Mouse (Mus musculus) kidney, embryonic 15.5 days (tissue): ENCODE measurements around the gene Rhcg. TPM values are rescaled to one million over a fixed set of nuclear protein-coding genes. Genes with fewer than 3 reads are reported as not detected.
A peak's percentile ranks its signal among the peaks of the same experiment; 100 is the strongest.

Experiments
- ATAC-seq: fragments of 200-750 bp; cut with Nextera tagmentation; replicated peaks from 2 replicates; pipeline ENCODE4 v1.8.0; 2017; ENCODE audit warnings: moderate TSS enrichment; ENCODE audit not compliant: low FRiP score
- H3K27ac ChIP-seq: fragments of 300-500 bp; sonication (generic); 2 replicates; pipeline ENCODE4 v1.5.1; 2015; ENCODE audit warnings: mild to moderate bottlenecking, inconsistent platforms
- H3K27me3 ChIP-seq: fragments of 300-500 bp; sonication (generic); 2 replicates; pipeline ENCODE4 v1.6.1; 2015; ENCODE audit warnings: inconsistent platforms
- H3K36me3 ChIP-seq: fragments of 300-500 bp; sonication (generic); 2 replicates; pipeline ENCODE4 v1.6.1; 2015; ENCODE audit warnings: inconsistent platforms
- H3K4me1 ChIP-seq: fragments of 300-500 bp; sonication (generic); 2 replicates; pipeline ENCODE4 v1.6.1; 2015; ENCODE audit warnings: inconsistent platforms
- H3K4me2 ChIP-seq: fragments of 300-500 bp; sonication (generic); 2 replicates; pipeline ENCODE4 v1.6.1; 2015; ENCODE audit warnings: moderate library complexity, mild to moderate bottlenecking, inconsistent platforms
- H3K4me3 ChIP-seq: fragments of 300-500 bp; sonication (generic); replicated peaks from 2 replicates; pipeline ENCODE4 v1.5.1; 2015; ENCODE audit warnings: mild to moderate bottlenecking, inconsistent platforms
- H3K9ac ChIP-seq: fragments of 300-500 bp; sonication (generic); 2 replicates; pipeline ENCODE4 v1.6.1; 2015; ENCODE audit warnings: mild to moderate bottlenecking, inconsistent platforms
- H3K9me3 ChIP-seq: fragments of 300-500 bp; sonication (generic); replicated peaks from 2 replicates; pipeline ENCODE4 v1.6.1; 2016; ENCODE audit warnings: inconsistent platforms
- WGBS: fragments of 180-500 bp; shearing (Covaris S2); methylation state at CpG from one replicate; pipeline ENCODE4 v1.1.7; 2015; ENCODE audit warnings: mixed read lengths; 5-methylcytosine and 5-hydroxymethylcytosine counted together
- polyA plus RNA-seq: library from polyadenylated mRNA; unstranded; fragments of >200 nt; fragmentation: Nextera tagmentation; extraction: Ambion mirVana; gene quantifications from 2 replicates; pipeline ENCODE4 v1.2.1, GENCODE M21; 2015

Rhcg gene
- polyA plus RNA-seq, 1 experiment from 2014 or later: 29.9 TPM

GRCm38 (mm10) chr7:79594854-79595253, 22.6 kb downstream of the Rhcg start:
- no peak overlapping the region for H3K27ac ChIP-seq
- no peak overlapping the region for H3K9ac ChIP-seq
- WGBS: 11% methylated on average over 7 of the region's 7 CpGs
- peaks cover 15% of the 10 kb centered on the region for H3K4me1 ChIP-seq
- no peaks in the 10 kb centered on the region for H3K9me3 ChIP-seq
- ATAC-seq: peak; percentile 23; the same call in 1 of the 2 replicates
- H3K4me2 ChIP-seq: no peak overlapping the region
- no peak overlapping the region for H3K4me3 ChIP-seq
- H3K36me3 ChIP-seq: no peaks in the 10 kb centered on the region
- H3K27me3 ChIP-seq: peaks cover 95% of the 10 kb centered on the region

- 0 out of 2 replicates have a peak, but pooled peaks have one; percentile 26 for ATAC-seq
- WGBS: 1% methylated on average over 42 of the region's 42 CpGs
- H3K4me2 ChIP-seq: peak overlapping the region; percentile 66
- no peak overlapping the region for H3K9ac ChIP-seq
- no peak overlapping the region for H3K27ac ChIP-seq
- H3K9me3 ChIP-seq: no peaks in the 10 kb centered on the region
- H3K4me3 ChIP-seq: peak overlapping the region; percentile 41
- H3K4me1 ChIP-seq: peaks cover 15% of the 10 kb centered on the region
- H3K27me3 ChIP-seq: peaks cover 91% of the 10 kb centered on the region
- H3K36me3 ChIP-seq: no peaks in the 10 kb centered on the region
Measured at GRCm38 (mm10) chr7:79591812-79592731, 25.4 kb downstream of the Rhcg start.

GRCm38 (mm10) chr7:79590560-79591110, 26.8 kb downstream of the Rhcg start:
- Histone ChIP-seq H3K4me2 (no peak overlapping the region), H3K4me3 (no peak overlapping the region), H3K27ac (no peak overlapping the region), H3K9me3 (no peaks in the 10 kb centered on the region), H3K9ac (no peak overlapping the region), H3K4me1 (peaks cover 15% of the 10 kb centered on the region), H3K36me3 (no peaks in the 10 kb centered on the region), H3K27me3 (peaks cover 89% of the 10 kb centered on the region)
- no peak for ATAC-seq
- 24% methylated on average over 3 of the region's 3 CpGs for WGBS

- no peak for ATAC-seq
- Histone ChIP-seq H3K27ac (no peak overlapping the region), H3K4me3 (no peak overlapping the region), H3K27me3 (peaks cover 87% of the 10 kb centered on the region), H3K9ac (no peak overlapping the region), H3K4me1 (peaks cover 15% of the 10 kb centered on the region), H3K9me3 (no peaks in the 10 kb centered on the region), H3K4me2 (no peak overlapping the region), H3K36me3 (no peaks in the 10 kb centered on the region)
- 8% methylated on average over 9 of the region's 9 CpGs for WGBS
Measured at GRCm38 (mm10) chr7:79589763-79590559, 27.5 kb downstream of the Rhcg start.

GRCm38 (mm10) chr7:79588284-79588683, 29.2 kb downstream of the Rhcg start:
- H3K9me3 ChIP-seq: no peaks in the 10 kb centered on the region
- peaks cover 15% of the 10 kb centered on the region for H3K4me1 ChIP-seq
- no peak overlapping the region for H3K4me3 ChIP-seq
- peaks cover 83% of the 10 kb centered on the region for H3K27me3 ChIP-seq
- 79% methylated on average over 3 of the region's 3 CpGs for WGBS
- H3K4me2 ChIP-seq: no peak overlapping the region
- no peak overlapping the region for H3K9ac ChIP-seq
- H3K36me3 ChIP-seq: no peaks in the 10 kb centered on the region
- no peak overlapping the region for H3K27ac ChIP-seq
- no peak for ATAC-seq

GRCm38 (mm10) chr7:79578851-79579241, 38.6 kb downstream of the Rhcg start:
- Histone ChIP-seq H3K4me2 (peak overlapping the region; percentile 73), H3K4me3 (peak overlapping the region; percentile 39), H3K27me3 (peaks cover 71% of the 10 kb centered on the region), H3K4me1 (peaks cover 25% of the 10 kb centered on the region), H3K36me3 (no peaks in the 10 kb centered on the region), H3K27ac (peak overlapping the region; percentile 77), H3K9me3 (no peaks in the 10 kb centered on the region), H3K9ac (peak overlapping the region; percentile 27; the same call in 1 of the 2 replicates)
- 1% methylated on average over 20 of the region's 20 CpGs for WGBS
- peak; percentile 78 for ATAC-seq

- Histone ChIP-seq H3K4me1 (peaks cover 25% of the 10 kb centered on the region), H3K4me3 (peak overlapping the region; percentile 39), H3K36me3 (no peaks in the 10 kb centered on the region), H3K9ac (0 out of 2 replicates have a peak overlapping the region, but pooled peaks have one; percentile 27), H3K4me2 (peak overlapping the region; percentile 73), H3K27ac (peak overlapping the region; percentile 77), H3K9me3 (no peaks in the 10 kb centered on the region), H3K27me3 (peaks cover 73% of the 10 kb centered on the region)
- peak; percentile 34 for ATAC-seq
- WGBS: 4% methylated on average over 25 of the region's 25 CpGs
Measured at GRCm38 (mm10) chr7:79577931-79578850, 39.3 kb downstream of the Rhcg start.

GRCm38 (mm10) chr7:79577096-79577874, 40.2 kb downstream of the Rhcg start:
- H3K27me3 ChIP-seq: peaks cover 71% of the 10 kb centered on the region
- H3K4me2 ChIP-seq: peak overlapping the region; percentile 73; the same call in 1 of the 2 replicates

GRCm38 (mm10) chr7:79576659-79577058, 40.8 kb downstream of the Rhcg start:
- peaks cover 70% of the 10 kb centered on the region for H3K27me3 ChIP-seq

More at GRCm38 (mm10) chr7:79577096-79577874, 40.2 kb downstream of the Rhcg start:
- Histone ChIP-seq H3K4me3 (no peak overlapping the region), H3K27ac (no peak overlapping the region), H3K4me1 (peaks cover 25% of the 10 kb centered on the region), H3K9ac (no peak overlapping the region), H3K36me3 (no peaks in the 10 kb centered on the region), H3K9me3 (no peaks in the 10 kb centered on the region)
- ATAC-seq: no peak
- 6% methylated on average over 12 of the region's 12 CpGs for whole genome bisulfite sequencing

GRCm38 (mm10) chr7:79572191-79572818, 45.2 kb downstream of the Rhcg start:
- Histone ChIP-seq H3K9ac (no peak overlapping the region), H3K4me1 (peaks cover 8% of the 10 kb centered on the region), H3K36me3 (no peaks in the 10 kb centered on the region), H3K4me3 (no peak overlapping the region), H3K9me3 (no peaks in the 10 kb centered on the region), H3K27ac (no peak overlapping the region), H3K27me3 (peaks cover 59% of the 10 kb centered on the region), H3K4me2 (no peak overlapping the region)
- 63% methylated on average over 19 of the region's 19 CpGs for WGBS
- no peak for ATAC-seq

More at GRCm38 (mm10) chr7:79576659-79577058, 40.8 kb downstream of the Rhcg start:
- 4% methylated on average over 5 of the region's 5 CpGs for WGBS
- H3K9ac ChIP-seq: no peak overlapping the region
- no peaks in the 10 kb centered on the region for H3K36me3 ChIP-seq
- H3K27ac ChIP-seq: no peak overlapping the region
- no peak for ATAC-seq
- no peak overlapping the region for H3K4me3 ChIP-seq
- no peaks in the 10 kb centered on the region for H3K9me3 ChIP-seq
- H3K4me1 ChIP-seq: peaks cover 28% of the 10 kb centered on the region
- H3K4me2 ChIP-seq: no peak overlapping the region
